Mouse (Mus musculus) gastrocnemius, postnatal 14 days (tissue): ENCODE measurements around the gene Acp2. TPM values are rescaled to one million over a fixed set of nuclear protein-coding genes. Genes with fewer than 3 reads are reported as not detected.
A peak's percentile ranks its signal among the peaks of the same experiment; 100 is the strongest.
"Not testable (repeated sequence)": the region's sequence is repeated elsewhere in the genome, so short reads cannot be mapped to it uniquely, and the experiment has no call there.

Experiments
- DNase-seq: peaks from one replicate; pipeline ENCODE4 v3.0.0; 2021; ENCODE audit warnings: mixed read lengths
- intact Hi-C: fragments of 180-260 bp; cut with DNase I; formaldehyde crosslinking; loops from one replicate; pipeline ENCODE4 v1.15.1; 2025; ENCODE audit warnings: low total_unique reads
- total RNA-seq, 2 experiments: library from RNA; stranded (reverse); gene quantifications; 2 replicates each; pipeline ENCODE4 v1.2.3; 2021

The Acp2 gene
- total RNA-seq, 2 experiments from 2014 or later = 11.6 to 12.5 TPM

- no peak for DNase-seq
- intact Hi-C loops = no loop called here
These were observed 16.5 kb upstream of the Acp2 start for GRCm38 (mm10) chr2:91186208-91186607.

GRCm38 (mm10) chr2:91187431-91187830 is 15.3 kb upstream of the Acp2 start:
- intact Hi-C loops = no loop called here
- DNase-seq = no peak

GRCm38 (mm10) chr2:91190501-91190900 is 12.2 kb upstream of the Acp2 start:
- DNase-seq = no peak
- intact Hi-C loops = loop anchor here (5.0 kb wide), 1 partner anchor 73 kb away; the partner anchor contains the start of gene Mybpc3

GRCm38 (mm10) chr2:91194624-91195332 is 7.9 kb upstream of the Acp2 start:
- DNase-seq = peak; percentile 86
- intact Hi-C loops = loop anchor here (5.0 kb wide), 1 partner anchor 77 kb away; the partner anchor contains the start of gene Mybpc3

- intact Hi-C loops = no loop called here
- DNase-seq = peak; percentile 32
These were observed 6.1 kb upstream of the Acp2 start for GRCm38 (mm10) chr2:91196577-91197001.

GRCm38 (mm10) chr2:91198888-91199287 is 3.8 kb upstream of the Acp2 start:
- no peak for DNase-seq
- intact Hi-C loops = no loop called here

GRCm38 (mm10) chr2:91202972-91203656 is 429 bp downstream of the Acp2 start:
- intact Hi-C loops = no loop called here
- DNase-seq = no peak

GRCm38 (mm10) chr2:91206254-91206775 is 3.6 kb downstream of the Acp2 start:
- intact Hi-C loops = no loop called here
- DNase-seq = no peak

- intact Hi-C loops = no loop called here
- no peak for DNase-seq
These were observed 10.6 kb downstream of the Acp2 start for GRCm38 (mm10) chr2:91213311-91213710.

GRCm38 (mm10) chr2:91217032-91217431 is 14.3 kb downstream of the Acp2 start:
- no peak for DNase-seq
- intact Hi-C loops = no loop called here

- intact Hi-C loops = no loop called here
- no peak for DNase-seq
These were observed 17.8 kb downstream of the Acp2 start for GRCm38 (mm10) chr2:91220501-91220900.

- no peak for DNase-seq
- intact Hi-C loops = no loop called here
These were observed 20.9 kb downstream of the Acp2 start for GRCm38 (mm10) chr2:91223614-91224013.

GRCm38 (mm10) chr2:91229735-91230134 is 27.1 kb downstream of the Acp2 start:
- DNase-seq = no peak
- intact Hi-C loops = no loop called here

- intact Hi-C loops = no loop called here
- DNase-seq = peak; percentile 97
These were observed 34.2 kb downstream of the Acp2 start, which contains the start of gene Ddb2 for GRCm38 (mm10) chr2:91236601-91237510. TSS of gene Ddb2 (minus strand) at chr2:91236982.

GRCm38 (mm10) chr2:91237511-91238080 is 34.9 kb downstream of the Acp2 start:
- DNase-seq, intact Hi-C loops: not testable (repeated sequence)

- intact Hi-C loops = no loop called here
- DNase-seq = no peak
These were observed 39.9 kb downstream of the Acp2 start for GRCm38 (mm10) chr2:91242547-91242946.

- intact Hi-C loops = no loop called here
- DNase-seq = no peak
These were observed 40.7 kb downstream of the Acp2 start for GRCm38 (mm10) chr2:91243416-91243815.

GRCm38 (mm10) chr2:91244557-91245228 is 42.0 kb downstream of the Acp2 start:
- no peak for DNase-seq
- intact Hi-C loops = no loop called here

- intact Hi-C loops = no loop called here
- no peak for DNase-seq
These were observed 45.7 kb downstream of the Acp2 start for GRCm38 (mm10) chr2:91248366-91248765.
